Mouse (Mus musculus): Measurements from ENCODE around the gene Zmynd12. TPM values are rescaled to one million over a fixed set of nuclear protein-coding genes. Genes with fewer than 3 reads are reported as not detected.

Gene Zmynd12
- total and polyA plus RNA-seq, 3 experiments: 0.25 to 0.75 (median 0.53) TPM

GRCm38 (mm10) chr4:119453128-119453527, 30.5 kb downstream of the Zmynd12 start:
- Histone ChIP-seq H3K36me3 (replicated peaks in 1 of 2; ENCODE audit: control insufficient read depth in 1 of 2, insufficient read depth in 1 of 2, low read length in 1 of 2) (peaks cover 0 to 7% of the 10 kb centered on the region in 2 experiments), H3K4me3 (replicated peaks in 1 of 3; ENCODE audit: low read depth in 2 of 3, low read length in 2 of 3, poor library complexity in 1 of 3) (no peak overlapping the region), H3K4me1 (ENCODE audit: control insufficient read depth in 1 of 2, insufficient read depth in 2 of 2) (peaks cover 0 to 31% of the 10 kb centered on the region in 2 experiments; a peak in 3 of 4 replicates), H3K79me2 (replicated peaks; ENCODE audit: control insufficient read depth, extremely low read depth, insufficient read depth, poor library complexity, severe bottlenecking) (no peaks in the 10 kb centered on the region), H3K9me3 (replicated peaks; ENCODE audit: low read length) (peaks cover 5% of the 10 kb centered on the region), H3K9ac (ENCODE audit: insufficient read depth, low read depth) (no peak overlapping the region), H3K27me3 (replicated peaks) (no peaks in the 10 kb centered on the region), H3K4me2 (ENCODE audit: insufficient read depth, low read depth, poor library complexity, severe bottlenecking) (no peak overlapping the region), H3K27ac (ENCODE audit: insufficient read depth, low read depth) (no peak overlapping the region)
- TF ChIP-seq EP300 (IDR thresholded peaks at IDR 0.05; ENCODE audit: low read length): no peak
- no peak for TF ChIP-seq UBTF (IDR thresholded peaks at IDR 0.05; ENCODE audit: low read depth, low read length)
- TF ChIP-seq ZC3H11A (IDR thresholded peaks at IDR 0.05; ENCODE audit: low read depth, low read length): no peak
- no peak for TF ChIP-seq JUN (IDR thresholded peaks at IDR 0.05; ENCODE audit: insufficient read depth, low read depth, low read length)
- TF ChIP-seq PAX5 (IDR thresholded peaks at IDR 0.05; ENCODE audit: low read length): no peak
- TF ChIP-seq CTCF (conservative IDR thresholded peaks at IDR 0.05 in 1 of 2, IDR thresholded peaks at IDR 0.05 in 1 of 2; ENCODE audit: low read depth in 2 of 2, low read length in 2 of 2): no peak
- TF ChIP-seq JUND (conservative IDR thresholded peaks at IDR 0.05; ENCODE audit: low read depth, low read length): no peak
- TF ChIP-seq NELFE (IDR thresholded peaks at IDR 0.05; ENCODE audit: low read depth, low read length): no peak
- no peak for TF ChIP-seq MEF2A (IDR thresholded peaks at IDR 0.05; ENCODE audit: borderline replicate concordance, low read depth, low read length)
- no peak for TF ChIP-seq TCF12 (IDR thresholded peaks at IDR 0.05; ENCODE audit: low read depth, low read length)
- TF ChIP-seq MAFK (IDR thresholded peaks at IDR 0.05; ENCODE audit: insufficient replicate concordance, low read length): no peak
- no peak for TF ChIP-seq USF1 (IDR thresholded peaks at IDR 0.05; ENCODE audit: low read depth, low read length)
- TF ChIP-seq ETS1 (conservative IDR thresholded peaks at IDR 0.05; ENCODE audit: low read depth, low read length): no peak
- no peak for TF ChIP-seq GABPA (IDR thresholded peaks at IDR 0.05; ENCODE audit: insufficient replicate concordance, low read depth, low read length)
- TF ChIP-seq KAT2A (IDR thresholded peaks at IDR 0.05; ENCODE audit: insufficient replicate concordance, low read length): no peak
- in situ Hi-C loops (cut with MboI; ENCODE audit: low pct_ligation_motif_present, low pct_unique_long_range_greater_than_20kb, low sequenced_read_pairs) (no loop called here), dilution Hi-C loops (cut with MboI; ENCODE audit: extremely low pct_ligation_motif_present, extremely low pct_unique_long_range_greater_than_20kb, low sequenced_read_pairs) (no loop called here)
- no peak for DNase-seq (ENCODE audit: extremely low read depth)

GRCm38 (mm10) chr4:119453533-119453932, 30.9 kb downstream of the Zmynd12 start:
- H3K4me1 ChIP-seq (ENCODE audit: control insufficient read depth in 1 of 2, insufficient read depth in 2 of 2): peaks cover 0 to 35% of the 10 kb centered on the region in 2 experiments; a peak in 3 of 4 replicates
- H3K36me3 ChIP-seq (replicated peaks in 1 of 2; ENCODE audit: control insufficient read depth in 1 of 2, insufficient read depth in 1 of 2, low read length in 1 of 2): peaks cover 0 to 7% of the 10 kb centered on the region in 2 experiments
- dilution Hi-C loops (cut with MboI; ENCODE audit: extremely low pct_ligation_motif_present, extremely low pct_unique_long_range_greater_than_20kb, low sequenced_read_pairs) (no loop called here), in situ Hi-C loops (cut with MboI; ENCODE audit: low pct_ligation_motif_present, low pct_unique_long_range_greater_than_20kb, low sequenced_read_pairs) (no loop called here)
- DNase-seq (ENCODE audit: extremely low read depth): peak; percentile 22
- no peak overlapping the region for H3K27ac ChIP-seq (ENCODE audit: insufficient read depth, low read depth)
- H3K79me2 ChIP-seq (replicated peaks; ENCODE audit: control insufficient read depth, extremely low read depth, insufficient read depth, poor library complexity, severe bottlenecking): no peaks in the 10 kb centered on the region
- H3K27me3 ChIP-seq (replicated peaks): no peaks in the 10 kb centered on the region
- H3K9ac ChIP-seq (ENCODE audit: insufficient read depth, low read depth): no peak overlapping the region
- peaks cover 5% of the 10 kb centered on the region for H3K9me3 ChIP-seq (replicated peaks; ENCODE audit: low read length)
- no peak overlapping the region for H3K4me3 ChIP-seq (replicated peaks in 1 of 3; ENCODE audit: low read depth in 2 of 3, low read length in 2 of 3, poor library complexity in 1 of 3)
- no peak for TF ChIP-seq MAFK (IDR thresholded peaks at IDR 0.05; ENCODE audit: insufficient replicate concordance, low read length)
- no peak for TF ChIP-seq ZNF384 (IDR thresholded peaks at IDR 0.05; ENCODE audit: low read depth, low read length)
- TF ChIP-seq KAT2A (IDR thresholded peaks at IDR 0.05; ENCODE audit: insufficient replicate concordance, low read length): no peak
- no peak for TF ChIP-seq ZKSCAN1 (IDR thresholded peaks at IDR 0.05; ENCODE audit: borderline replicate concordance, low read depth, low read length)
- no peak for TF ChIP-seq JUND (conservative IDR thresholded peaks at IDR 0.05; ENCODE audit: low read depth, low read length)
- no peak for TF ChIP-seq RAD21 (IDR thresholded peaks at IDR 0.05; ENCODE audit: low read depth, low read length)
- no peak for TF ChIP-seq ELF1 (IDR thresholded peaks at IDR 0.05; ENCODE audit: low read depth, low read length)
- TF ChIP-seq ETS1 (conservative IDR thresholded peaks at IDR 0.05; ENCODE audit: low read depth, low read length): no peak
- TF ChIP-seq ZMIZ1 (IDR thresholded peaks at IDR 0.05; ENCODE audit: low read depth, low read length): no peak
- no peak for TF ChIP-seq NELFE (IDR thresholded peaks at IDR 0.05; ENCODE audit: low read depth, low read length)
- no peak for TF ChIP-seq GABPA (IDR thresholded peaks at IDR 0.05; ENCODE audit: insufficient replicate concordance, low read depth, low read length)
- TF ChIP-seq NRF1 (IDR thresholded peaks at IDR 0.05; ENCODE audit: low read depth, low read length): no peak
- H3K4me2 ChIP-seq (ENCODE audit: insufficient read depth, low read depth, poor library complexity, severe bottlenecking): no peak overlapping the region

All from CH12.LX (cell line).